Mouse (Mus musculus) intestine, postnatal 0 days (tissue): ENCODE measurements around the gene Rnpepl1. TPM values are rescaled to one million over a fixed set of nuclear protein-coding genes. Genes with fewer than 3 reads are reported as not detected.
A peak's percentile ranks its signal among the peaks of the same experiment; 100 is the strongest.

Experiments used
- ATAC-seq: fragments of 200-750 bp; cut with Nextera tagmentation; 2 replicates; pipeline ENCODE4 v1.8.0; 2017; ENCODE audit warnings: mild to moderate bottlenecking, moderate TSS enrichment, moderate library complexity
- H3K27ac ChIP-seq: fragments of 300-500 bp; sonication (generic); 2 replicates; pipeline ENCODE4 v1.5.1; 2014; ENCODE audit warnings: mild to moderate bottlenecking, low read depth, low read length, moderate library complexity
- H3K27me3 ChIP-seq: fragments of 300-500 bp; sonication (generic); replicated peaks from 2 replicates; pipeline ENCODE4 v1.6.1; 2014; ENCODE audit warnings: low read length, mixed read lengths; ENCODE audit not compliant: control insufficient read depth, insufficient read depth
- H3K36me3 ChIP-seq: fragments of 300-500 bp; sonication (generic); 2 replicates; pipeline ENCODE4 v1.6.1; 2014; ENCODE audit warnings: mild to moderate bottlenecking, moderate library complexity; ENCODE audit not compliant: control insufficient read depth, insufficient read depth
- H3K4me1 ChIP-seq: fragments of 300-500 bp; sonication (generic); replicated peaks from 2 replicates; pipeline ENCODE4 v1.6.1; 2014; ENCODE audit warnings: antibody characterized with exemption, low read length, mixed read lengths; ENCODE audit not compliant: control insufficient read depth, insufficient read depth
- H3K4me2 ChIP-seq: fragments of 300-500 bp; sonication (generic); replicated peaks from 2 replicates; pipeline ENCODE4 v1.6.1; 2014; ENCODE audit warnings: low read depth, mild to moderate bottlenecking, moderate library complexity
- H3K4me3 ChIP-seq: fragments of 300-500 bp; sonication (generic); 2 replicates; pipeline ENCODE4 v1.5.1; 2014; ENCODE audit warnings: low read depth, low read length
- H3K9ac ChIP-seq: fragments of 300-500 bp; sonication (generic); 2 replicates; pipeline ENCODE4 v1.6.1; 2014; ENCODE audit warnings: mild to moderate bottlenecking, low read depth, low read length
- H3K9me3 ChIP-seq: fragments of 300-500 bp; sonication (generic); 2 replicates; pipeline ENCODE4 v1.6.1; 2016; ENCODE audit warnings: mixed run types; ENCODE audit not compliant: control insufficient read depth
- CTCF ChIP-seq: sonication (generic); IDR thresholded peaks from 2 replicates; pipeline ENCODE4 v1.5.1; 2016; ENCODE audit warnings: low read depth, mild to moderate bottlenecking, control low read depth, antibody characterized with exemption, moderate library complexity
- WGBS: fragments of 180-500 bp; shearing (Covaris S2); extraction: QIAGEN DNeasy Blood & Tissue Kit; methylation state at CpG from one replicate; pipeline ENCODE4 v1.1.7; 2014; 5-methylcytosine and 5-hydroxymethylcytosine counted together
- polyA plus RNA-seq: library from polyadenylated mRNA; unstranded; fragments of >200 nt; fragmentation: Nextera tagmentation; extraction: Ambion mirVana; gene quantifications from 2 replicates; pipeline ENCODE4 v1.2.1, GENCODE M21; 2015

Rnpepl1 gene
- 75.0 and 87.9 TPM in 2 replicates for polyA plus RNA-seq

DNA sequence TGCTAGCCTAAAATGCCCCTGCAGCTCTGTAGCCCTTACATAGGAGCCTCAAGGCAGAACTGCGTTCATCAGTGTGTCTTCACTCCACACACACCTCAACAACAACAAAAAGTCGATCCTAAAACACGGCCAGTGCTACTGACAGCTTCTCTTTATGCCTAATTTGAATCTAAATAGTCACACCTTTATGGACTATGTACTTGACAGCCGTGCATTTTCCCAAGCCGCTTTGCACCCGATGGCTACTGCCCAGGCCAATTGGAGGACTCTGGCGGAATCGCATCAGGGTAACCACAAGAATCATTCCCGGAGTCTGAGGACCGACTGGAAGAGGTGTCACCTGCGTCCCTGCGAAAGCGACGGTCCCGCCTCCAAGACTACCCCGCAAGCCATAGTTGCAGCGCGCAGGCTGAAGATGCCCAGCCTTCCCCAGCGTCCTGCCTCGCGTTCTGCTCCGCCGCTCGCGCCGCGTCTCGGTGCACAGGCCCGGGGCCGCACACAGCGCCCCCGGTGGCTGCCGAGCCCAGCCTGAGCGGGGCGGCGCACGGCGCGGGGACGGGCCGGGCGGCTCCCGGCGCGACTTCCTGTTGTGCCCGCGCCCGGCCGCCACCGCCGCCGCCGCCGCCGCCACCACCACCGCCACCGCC is at the start of gene Rnpepl1:
Gene Rnpepl1, plus strand, starts transcription at position 545 of the 647 bp plus-strand sequence.
- Histone ChIP-seq H3K27me3 (no peaks in the 10 kb centered on the region), H3K4me1 (peaks cover 8% of the 10 kb centered on the region; the same call in 1 of the 2 replicates), H3K36me3 (peaks cover 16% of the 10 kb centered on the region), H3K4me3 (peak within 1 kb of the TSS; percentile 83), H3K27ac (peak within 1 kb of the TSS; percentile 98), H3K9me3 (no peaks in the 10 kb centered on the region), H3K9ac (peak within 1 kb of the TSS; percentile 98), H3K4me2 (peak within 1 kb of the TSS; percentile 93)
- WGBS: under 1% methylated on average over 53 of the region's 57 CpGs
- TF ChIP-seq CTCF: peak; percentile 81
- peak; percentile 63 for ATAC-seq

DNA sequence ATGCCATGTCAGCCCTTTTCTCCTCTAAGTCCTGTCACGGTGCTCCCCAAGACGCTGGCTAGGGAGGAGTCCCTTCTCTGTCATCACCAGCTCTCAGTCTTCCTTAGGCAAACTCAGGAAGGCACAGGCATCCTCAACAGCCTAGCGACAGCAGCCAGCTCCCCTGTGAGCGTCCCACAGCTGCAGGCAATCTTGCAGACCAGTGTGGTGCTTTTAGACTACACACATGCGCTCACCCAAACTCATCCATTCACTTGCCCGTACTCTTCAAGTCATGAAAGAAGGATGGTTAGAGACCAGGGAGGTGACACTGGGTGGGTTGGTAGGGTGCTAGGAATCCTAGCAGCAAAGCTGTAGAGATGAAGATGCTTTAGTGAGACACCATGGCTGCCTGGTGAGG is 49.1 kb upstream of the Rnpepl1 start:
- H3K9me3 ChIP-seq: no peaks in the 10 kb centered on the region
- ATAC-seq: no peak
- H3K36me3 ChIP-seq: no peaks in the 10 kb centered on the region
- no peaks in the 10 kb centered on the region for H3K27me3 ChIP-seq
- H3K4me2 ChIP-seq: no peak overlapping the region
- TF ChIP-seq CTCF: no peak
- H3K4me3 ChIP-seq: no peak overlapping the region
- 74% methylated on average over 6 of the region's 6 CpGs for WGBS
- no peak overlapping the region for H3K9ac ChIP-seq
- H3K4me1 ChIP-seq: no peaks in the 10 kb centered on the region
- no peak overlapping the region for H3K27ac ChIP-seq

DNA sequence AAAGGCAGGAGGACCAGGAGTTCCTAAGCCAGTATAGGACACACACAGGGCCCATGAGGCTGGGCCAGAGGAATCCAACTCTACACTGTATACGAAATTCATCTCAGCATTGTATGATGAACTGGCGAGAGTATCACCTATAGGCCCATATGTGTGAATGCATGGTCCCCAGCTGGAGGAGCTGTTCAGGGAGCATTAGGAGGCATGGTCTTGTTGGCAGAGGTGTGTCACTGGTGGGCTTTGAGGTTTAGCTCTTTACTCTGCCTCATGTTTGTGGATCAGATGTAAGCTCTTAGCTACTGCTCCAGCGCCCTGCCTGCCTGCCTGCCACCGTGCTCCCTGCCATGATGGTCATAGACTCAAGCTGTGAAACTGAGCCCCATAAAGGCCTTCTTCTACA is 47.3 kb upstream of the Rnpepl1 start:
- TF ChIP-seq CTCF: no peak
- no peak overlapping the region for H3K9ac ChIP-seq
- H3K27me3 ChIP-seq: no peaks in the 10 kb centered on the region
- no peaks in the 10 kb centered on the region for H3K36me3 ChIP-seq
- no peak overlapping the region for H3K27ac ChIP-seq
- no peaks in the 10 kb centered on the region for H3K9me3 ChIP-seq
- no peak overlapping the region for H3K4me3 ChIP-seq
- ATAC-seq: no peak
- no peaks in the 10 kb centered on the region for H3K4me1 ChIP-seq
- H3K4me2 ChIP-seq: no peak overlapping the region
- 84% methylated on average over 4 of the region's 4 CpGs for WGBS

DNA sequence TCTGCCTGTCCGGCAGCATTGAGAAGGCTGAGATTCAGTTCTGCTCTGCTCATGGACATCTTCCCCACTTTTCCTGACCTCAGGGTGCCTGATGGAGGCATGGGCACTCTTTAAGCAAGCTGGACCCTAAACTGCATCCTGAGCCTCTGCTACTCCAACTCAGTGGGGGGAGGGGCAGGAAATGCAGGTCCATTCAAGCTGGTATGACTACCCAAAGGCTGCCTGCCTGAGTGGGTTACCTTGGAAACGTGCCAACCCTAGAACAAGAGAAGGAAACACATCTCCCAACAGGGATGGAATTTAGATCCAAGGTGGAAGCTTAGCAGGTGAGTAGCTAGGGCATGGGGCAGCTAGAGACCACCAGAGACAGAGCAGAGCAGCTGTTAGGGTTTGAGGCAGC is 44.4 kb upstream of the Rnpepl1 start:
- Histone ChIP-seq H3K27ac (no peak overlapping the region), H3K27me3 (no peaks in the 10 kb centered on the region), H3K9ac (no peak overlapping the region), H3K4me1 (no peaks in the 10 kb centered on the region), H3K4me3 (no peak overlapping the region), H3K36me3 (no peaks in the 10 kb centered on the region), H3K4me2 (no peak overlapping the region), H3K9me3 (no peaks in the 10 kb centered on the region)
- 63% methylated on average over 2 of the region's 2 CpGs for WGBS
- ATAC-seq: no peak
- TF ChIP-seq CTCF: no peak

DNA sequence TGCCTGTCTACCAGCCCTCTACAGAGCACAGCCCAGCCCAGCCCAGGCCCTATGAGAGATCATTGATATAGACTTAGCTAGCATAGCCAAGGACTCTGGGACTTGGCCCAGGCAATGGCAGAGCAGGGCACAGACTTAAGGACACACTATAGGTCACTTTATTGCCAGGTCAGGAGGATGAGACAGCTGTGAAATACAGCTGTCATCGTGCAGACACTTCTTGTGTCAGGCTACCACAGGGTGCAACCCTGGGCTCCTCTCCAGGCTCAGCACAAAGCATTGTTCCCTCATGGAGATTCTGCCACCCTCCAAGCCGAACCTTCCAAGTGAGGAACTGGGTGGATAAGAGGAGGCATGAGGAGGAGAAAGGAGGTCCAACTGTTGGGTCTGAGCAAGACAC is 40.6 kb upstream of the Rnpepl1 start:
- Histone ChIP-seq H3K9me3 (no peaks in the 10 kb centered on the region), H3K27ac (no peak overlapping the region; the same call in 1 of the 2 replicates), H3K36me3 (no peaks in the 10 kb centered on the region), H3K4me3 (no peak overlapping the region), H3K4me1 (no peaks in the 10 kb centered on the region), H3K27me3 (no peaks in the 10 kb centered on the region), H3K4me2 (no peak overlapping the region), H3K9ac (no peak overlapping the region)
- TF ChIP-seq CTCF: no peak
- WGBS: 63% methylated on average over 2 of the region's 2 CpGs
- no peak for ATAC-seq

DNA sequence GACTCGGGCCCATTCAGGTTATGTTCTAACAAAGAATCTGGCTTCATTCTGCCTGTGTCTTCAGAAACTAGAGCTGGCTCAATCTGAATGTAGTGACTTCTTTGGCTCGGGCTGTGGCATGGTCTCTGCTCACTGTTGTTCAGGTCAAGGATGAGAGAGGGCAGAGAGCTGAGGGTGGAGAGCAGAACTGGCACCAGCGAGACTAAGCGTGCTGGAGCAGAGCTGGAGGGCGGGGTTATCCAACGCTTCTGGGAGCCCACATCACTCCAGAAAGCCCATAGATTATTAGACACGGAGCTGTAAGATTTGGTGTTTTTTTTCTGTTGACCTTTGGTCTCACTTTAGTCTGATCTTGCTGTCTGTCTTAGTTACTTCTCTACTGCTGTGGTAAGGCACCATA is 37.9 kb upstream of the Rnpepl1 start:
- no peak for ATAC-seq
- Histone ChIP-seq H3K9ac (no peak overlapping the region), H3K4me1 (no peaks in the 10 kb centered on the region), H3K27ac (no peak overlapping the region), H3K4me2 (no peak overlapping the region), H3K27me3 (no peaks in the 10 kb centered on the region), H3K36me3 (no peaks in the 10 kb centered on the region), H3K9me3 (no peaks in the 10 kb centered on the region), H3K4me3 (no peak overlapping the region)
- no peak for TF ChIP-seq CTCF
- WGBS: 69% methylated on average over 7 of the region's 7 CpGs
